Mouse (Mus musculus) kidney, postnatal 25 days (tissue): ENCODE measurements around the gene Hdhd5.
A peak's percentile ranks its signal among the peaks of the same experiment; 100 is the strongest.

Experiments
- DNase-seq, 2 experiments: peaks; one replicate each; pipeline ENCODE4 v3.0.0; 2021; ENCODE audit warnings: mixed read lengths in 2 of 2

The Hdhd5 gene

GRCm38 (mm10) chr6:120531020-120531965 lies at the start of gene Hdhd5:
Gene Hdhd5 (minus strand): TSS chr6:120531319.
- DNase-seq, result peak; percentile 94 to 97

DNA sequence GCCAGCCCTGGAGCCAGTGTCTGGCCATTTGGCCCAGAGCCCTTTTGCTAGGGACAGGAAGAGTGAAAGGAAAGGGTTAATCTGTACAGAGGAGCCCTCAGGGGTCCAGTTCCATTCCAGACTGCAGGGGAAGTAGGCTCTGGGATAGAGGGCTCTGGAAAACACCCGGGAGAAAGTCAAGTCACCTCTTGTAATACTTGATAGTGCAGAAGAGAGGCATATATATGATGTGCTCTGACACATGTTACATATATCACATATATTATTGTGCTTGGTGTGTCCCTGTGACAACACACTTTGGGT lies 49.5 kb upstream of the Hdhd5 start:
- no peak for DNase-seq

GRCm38 (mm10) chr6:120579831-120580712 lies 49.0 kb upstream of the Hdhd5 start:
- peak; percentile 53 to 63 for DNase-seq

DNA sequence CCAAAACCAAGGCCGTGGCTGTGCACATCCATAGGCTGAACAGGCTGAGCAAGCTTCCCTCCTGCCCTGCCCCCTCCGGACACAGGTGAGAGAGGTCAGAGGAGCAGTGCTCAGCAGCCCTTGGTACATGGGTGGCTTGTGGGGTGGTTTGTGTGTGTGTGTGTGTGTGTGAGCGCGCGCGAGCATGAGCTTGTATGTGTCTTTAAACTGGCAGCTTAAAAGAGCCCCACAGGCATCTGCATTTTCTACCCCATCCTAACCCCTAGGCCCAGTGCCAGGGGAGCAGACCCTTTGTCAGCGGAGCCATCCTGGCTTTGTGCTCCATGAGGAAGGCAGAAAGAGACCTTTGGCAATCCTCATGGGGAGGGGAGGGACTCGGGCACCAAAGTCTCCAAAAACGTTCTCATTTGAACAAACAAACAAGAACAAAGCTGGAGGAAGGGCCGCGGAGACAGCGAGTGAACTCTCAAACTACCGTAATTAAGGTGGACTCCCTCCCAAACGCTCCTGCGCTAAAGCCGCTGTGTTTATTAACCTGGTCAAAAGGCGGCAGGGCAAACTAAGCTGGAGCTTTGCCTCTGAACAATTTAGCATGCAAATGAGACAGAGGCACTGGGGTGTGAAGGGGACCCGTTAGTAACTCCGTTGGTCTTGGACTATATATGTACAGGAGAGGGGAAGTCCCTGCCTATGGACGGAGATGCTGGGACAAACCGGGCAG lies 48.2 kb upstream of the Hdhd5 start:
- DNase-seq, result peak; percentile 71 to 84

GRCm38 (mm10) chr6:120578471-120578870 lies 47.4 kb upstream of the Hdhd5 start:
- no peak for DNase-seq

DNA sequence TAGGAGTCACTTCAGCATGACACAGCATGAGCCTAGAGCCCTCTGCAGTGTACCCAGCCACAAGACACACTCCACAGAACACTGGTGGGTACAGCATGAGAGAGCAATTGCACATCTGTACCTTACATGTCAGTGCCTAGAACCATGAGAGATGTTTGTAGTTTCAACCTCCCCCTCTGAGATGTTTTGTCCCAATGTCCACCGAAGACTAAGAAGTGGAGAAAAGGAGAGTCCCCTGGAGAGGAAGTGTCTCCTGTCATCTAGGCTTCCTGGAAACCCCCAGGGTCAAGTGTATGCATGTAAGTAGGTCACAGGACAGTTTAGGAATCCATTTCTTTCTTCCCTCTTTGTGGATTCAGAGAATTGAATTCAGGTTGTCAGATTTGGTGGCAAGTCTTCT lies 41.3 kb upstream of the Hdhd5 start:
- DNase-seq, result no peak

GRCm38 (mm10) chr6:120568257-120568656 lies 37.1 kb upstream of the Hdhd5 start:
- no peak for DNase-seq

- peak in 1 of 2 experiments; percentile 41 for DNase-seq
These were observed 36.1 kb upstream of the Hdhd5 start for GRCm38 (mm10) chr6:120566911-120567909.

DNA sequence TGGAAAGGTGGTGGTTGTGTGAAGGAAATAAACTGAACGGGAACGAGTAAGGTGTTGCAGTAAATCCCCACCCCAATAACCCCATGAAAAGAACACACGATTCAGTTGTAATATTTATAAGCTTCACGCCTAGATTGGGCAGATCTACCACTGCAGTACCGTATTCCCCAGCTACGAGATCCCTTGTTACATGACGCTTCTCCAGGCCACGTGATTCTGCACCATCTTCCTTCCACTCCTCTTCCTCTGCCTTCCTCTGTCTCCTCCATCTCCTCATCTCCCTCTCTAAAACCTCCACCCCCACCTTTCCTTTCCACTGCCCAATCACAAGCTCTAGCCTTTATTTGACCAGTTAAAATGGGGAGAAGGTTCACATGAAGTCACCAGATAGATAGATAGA lies 25.5 kb upstream of the Hdhd5 start:
- no peak for DNase-seq

GRCm38 (mm10) chr6:120555983-120556567 lies 25.0 kb upstream of the Hdhd5 start:
- DNase-seq, result no peak

- DNase-seq, result no peak
These were observed 24.0 kb upstream of the Hdhd5 start for GRCm38 (mm10) chr6:120555152-120555551.

DNA sequence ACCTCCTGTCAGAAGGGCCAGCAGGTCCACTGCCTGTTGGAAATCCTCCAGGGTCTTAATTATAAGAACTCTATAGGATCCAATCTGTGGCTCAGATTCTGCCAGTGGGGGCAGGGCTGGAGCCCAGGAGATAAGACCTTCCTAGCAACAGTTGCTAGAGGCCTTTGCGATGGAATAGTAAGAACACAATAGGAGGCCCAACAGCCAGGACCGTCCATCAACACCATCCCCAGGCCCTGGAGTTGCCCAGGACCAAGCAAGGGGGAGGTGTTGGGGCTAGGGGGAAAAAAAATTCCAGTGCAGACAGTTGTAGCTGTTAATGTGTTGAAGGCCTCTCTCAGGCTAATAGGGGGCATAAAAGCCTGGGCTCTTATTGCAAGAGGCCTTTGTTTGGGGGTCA lies 19.1 kb upstream of the Hdhd5 start:
- DNase-seq, result no peak

DNA sequence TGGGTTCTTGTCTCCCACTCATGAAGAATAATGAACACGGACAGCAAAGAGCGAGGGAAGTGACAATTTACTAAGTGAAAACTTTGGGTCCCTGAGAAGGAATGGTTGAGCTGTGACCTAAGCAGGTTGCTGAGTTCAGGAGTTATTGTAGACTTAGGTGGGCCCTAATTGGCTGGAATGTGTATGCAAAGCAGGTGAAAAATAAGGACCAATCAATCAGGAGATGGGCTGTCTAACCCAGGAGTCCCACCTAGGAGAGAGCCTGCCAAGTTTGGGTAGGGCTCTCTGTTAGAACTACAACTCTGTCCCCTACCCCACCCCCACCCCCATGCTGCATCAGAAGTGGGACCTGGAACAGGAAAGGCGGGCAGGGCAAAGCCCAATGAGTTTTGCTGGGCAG lies 17.5 kb upstream of the Hdhd5 start:
- DNase-seq, result no peak

DNA sequence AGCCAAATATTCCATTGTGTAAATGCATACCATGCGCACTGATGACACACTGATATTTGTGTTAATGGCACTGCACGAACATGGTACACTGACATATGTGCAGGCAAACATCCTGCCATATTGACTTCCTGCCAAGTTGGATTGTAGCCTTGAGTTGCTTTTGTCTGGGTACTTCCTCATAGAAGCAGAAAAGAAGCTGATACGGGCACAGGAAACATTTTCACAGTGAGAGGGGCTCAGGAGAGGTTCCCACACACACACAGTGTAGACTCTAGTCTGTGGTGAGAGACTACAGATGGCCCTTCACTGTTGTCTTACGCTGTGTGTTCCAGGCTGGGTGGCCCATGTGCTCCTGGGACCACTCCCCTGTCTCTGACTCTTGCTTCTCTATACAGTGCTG lies 15.9 kb upstream of the Hdhd5 start:
- DNase-seq, result no peak

GRCm38 (mm10) chr6:120546292-120546691 lies 15.2 kb upstream of the Hdhd5 start:
- DNase-seq, result no peak

- DNase-seq, result no peak
These were observed 10.9 kb upstream of the Hdhd5 start for GRCm38 (mm10) chr6:120542061-120542460.

DNA sequence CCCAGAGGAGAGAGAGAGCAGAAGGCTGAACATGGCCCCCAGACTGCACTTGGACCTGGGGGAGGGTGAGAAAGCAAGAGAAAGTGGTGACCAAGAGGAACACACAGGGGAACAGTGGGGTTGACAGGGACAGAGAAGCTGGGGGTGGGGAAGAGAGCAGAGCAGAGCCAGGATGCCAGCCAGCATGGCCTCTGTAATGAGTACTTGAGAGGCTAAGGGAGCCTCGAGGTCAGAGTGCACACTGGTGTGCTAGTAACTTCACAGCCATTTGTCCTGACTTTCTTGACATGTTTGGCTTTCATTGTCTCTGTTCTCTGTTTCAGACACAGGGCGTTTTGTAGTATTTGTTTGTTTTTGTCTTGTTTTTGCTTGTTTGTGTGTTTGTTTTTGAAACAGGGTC lies 10.3 kb upstream of the Hdhd5 start:
- DNase-seq, result no peak

- peak; percentile 42 to 76 for DNase-seq
These were observed 8.7 kb upstream of the Hdhd5 start for GRCm38 (mm10) chr6:120539781-120540231.

- peak; percentile 80 to 88 for DNase-seq
These were observed 8.1 kb upstream of the Hdhd5 start for GRCm38 (mm10) chr6:120539132-120539759.

GRCm38 (mm10) chr6:120536337-120536736 lies 5.2 kb upstream of the Hdhd5 start:
- no peak for DNase-seq

GRCm38 (mm10) chr6:120532594-120532993 lies 1.5 kb upstream of the Hdhd5 start:
- no peak for DNase-seq
